Mouse (Mus musculus): ENCODE data around the gene Ola1. TPM values are rescaled to one million over a fixed set of nuclear protein-coding genes. Genes with fewer than 3 reads are reported as not detected.
A peak's percentile ranks its signal among the peaks of the same experiment; 100 is the strongest.

Ola1 gene
- polyA plus RNA-seq, 1 experiment from 2014 or later = 112 TPM

- DNase-seq (ENCODE audit: extremely low spot score, low spot score) = peak; percentile 85
- Histone ChIP-seq H3K4me3 (peak overlapping the region; percentile 73), H3K9me3 (no peaks in the 10 kb centered on the region), H3K4me1 (peaks cover 27% of the 10 kb centered on the region), H3K36me3 (replicated peaks) (peaks cover 34% of the 10 kb centered on the region), H3K27me3 (ENCODE audit: poor library complexity, severe bottlenecking) (peaks cover 10% of the 10 kb centered on the region; the same call in 1 of the 2 replicates), H3K27ac (peak overlapping the region; percentile 89)
- WGBS = under 1% methylated on average over 67 of the region's 68 CpGs
Measured at GRCm38 (mm10) chr2:73213871-73214659, 4.7 kb downstream of the Ola1 start.

- no peak for DNase-seq (ENCODE audit: extremely low spot score, low spot score)
- H3K4me3 ChIP-seq = peak overlapping the region; percentile 73
- H3K27me3 ChIP-seq (ENCODE audit: poor library complexity, severe bottlenecking) = peaks cover 10% of the 10 kb centered on the region; the same call in 1 of the 2 replicates
- peak overlapping the region; percentile 89 for H3K27ac ChIP-seq
- no peaks in the 10 kb centered on the region for H3K9me3 ChIP-seq
- peaks cover 39% of the 10 kb centered on the region for H3K36me3 ChIP-seq (replicated peaks)
- WGBS = 18% methylated on average over 7 of the region's 7 CpGs
- peaks cover 27% of the 10 kb centered on the region for H3K4me1 ChIP-seq
Measured at GRCm38 (mm10) chr2:73213539-73213870, 5.2 kb downstream of the Ola1 start.

GRCm38 (mm10) chr2:73204328-73204727 lies 14.4 kb downstream of the Ola1 start:
- WGBS = 93% methylated on average over 6 of the region's 6 CpGs
- Histone ChIP-seq H3K4me1 (no peaks in the 10 kb centered on the region), H3K27me3 (ENCODE audit: poor library complexity, severe bottlenecking) (no peaks in the 10 kb centered on the region), H3K4me3 (no peak overlapping the region), H3K27ac (no peak overlapping the region), H3K9me3 (no peaks in the 10 kb centered on the region), H3K36me3 (replicated peaks) (peaks cover 61% of the 10 kb centered on the region)
- no peak for DNase-seq (ENCODE audit: extremely low spot score, low spot score)

GRCm38 (mm10) chr2:73188488-73188887 lies 30.2 kb downstream of the Ola1 start:
- Histone ChIP-seq H3K4me1 (no peaks in the 10 kb centered on the region), H3K4me3 (no peak overlapping the region), H3K27ac (no peak overlapping the region), H3K9me3 (no peaks in the 10 kb centered on the region), H3K27me3 (ENCODE audit: poor library complexity, severe bottlenecking) (no peaks in the 10 kb centered on the region), H3K36me3 (replicated peaks) (0 out of 2 replicates have a peak, but pooled peaks cover 4% of the 10 kb centered on the region)
- DNase-seq (ENCODE audit: extremely low spot score, low spot score) = no peak
- WGBS = 92% methylated on average over 2 of the region's 2 CpGs

GRCm38 (mm10) chr2:73185185-73185584 lies 33.5 kb downstream of the Ola1 start:
- no peaks in the 10 kb centered on the region for H3K27me3 ChIP-seq (ENCODE audit: poor library complexity, severe bottlenecking)
- 79% methylated on average over 3 of the region's 3 CpGs for WGBS
- no peak for DNase-seq (ENCODE audit: extremely low spot score, low spot score)
- no peak overlapping the region for H3K4me3 ChIP-seq
- H3K36me3 ChIP-seq (replicated peaks) = no peaks in the 10 kb centered on the region
- H3K27ac ChIP-seq = no peak overlapping the region
- peaks cover 2% of the 10 kb centered on the region for H3K4me1 ChIP-seq
- no peaks in the 10 kb centered on the region for H3K9me3 ChIP-seq

GRCm38 (mm10) chr2:73169496-73169895 lies 49.2 kb downstream of the Ola1 start:
- H3K27me3 ChIP-seq (ENCODE audit: poor library complexity, severe bottlenecking) = no peaks in the 10 kb centered on the region
- DNase-seq (ENCODE audit: extremely low spot score, low spot score) = no peak
- H3K9me3 ChIP-seq = no peaks in the 10 kb centered on the region
- peaks cover 12% of the 10 kb centered on the region for H3K4me1 ChIP-seq
- no peak overlapping the region for H3K27ac ChIP-seq
- H3K36me3 ChIP-seq (replicated peaks) = no peaks in the 10 kb centered on the region
- H3K4me3 ChIP-seq = no peak overlapping the region
- WGBS = 83% methylated on average over 5 of the region's 5 CpGs

- Histone ChIP-seq H3K4me3 (no peak overlapping the region), H3K27me3 (ENCODE audit: poor library complexity, severe bottlenecking) (no peaks in the 10 kb centered on the region), H3K27ac (no peak overlapping the region), H3K4me1 (peaks cover 12% of the 10 kb centered on the region), H3K9me3 (no peaks in the 10 kb centered on the region), H3K36me3 (replicated peaks) (no peaks in the 10 kb centered on the region)
- no peak for DNase-seq (ENCODE audit: extremely low spot score, low spot score)
Measured at GRCm38 (mm10) chr2:73167126-73167525, 51.6 kb downstream of the Ola1 start.

- Histone ChIP-seq H3K4me3 (no peak overlapping the region), H3K27me3 (ENCODE audit: poor library complexity, severe bottlenecking) (no peaks in the 10 kb centered on the region), H3K27ac (no peak overlapping the region), H3K9me3 (no peaks in the 10 kb centered on the region), H3K4me1 (peaks cover 3% of the 10 kb centered on the region; the same call in 1 of the 2 replicates), H3K36me3 (replicated peaks) (no peaks in the 10 kb centered on the region)
- no peak for DNase-seq (ENCODE audit: extremely low spot score, low spot score)
- WGBS = 85% methylated on average over 1 of the region's 1 CpGs
Measured at GRCm38 (mm10) chr2:73164666-73165065, 54.1 kb downstream of the Ola1 start.

- DNase-seq (ENCODE audit: extremely low spot score, low spot score) = no peak
- no peaks in the 10 kb centered on the region for H3K9me3 ChIP-seq
- WGBS = 82% methylated on average over 2 of the region's 2 CpGs
Measured at GRCm38 (mm10) chr2:73160772-73161171, 58.0 kb downstream of the Ola1 start.

GRCm38 (mm10) chr2:73157202-73157601 lies 61.5 kb downstream of the Ola1 start:
- 91% methylated on average over 3 of the region's 3 CpGs for WGBS
- H3K36me3 ChIP-seq (replicated peaks) = peaks cover 42% of the 10 kb centered on the region
- DNase-seq (ENCODE audit: extremely low spot score, low spot score) = no peak

More at GRCm38 (mm10) chr2:73160772-73161171, 58.0 kb downstream of the Ola1 start:
- Histone ChIP-seq H3K27me3 (ENCODE audit: poor library complexity, severe bottlenecking) (no peaks in the 10 kb centered on the region), H3K4me1 (peaks cover 6% of the 10 kb centered on the region), H3K4me3 (no peak overlapping the region), H3K36me3 (replicated peaks) (peaks cover 11% of the 10 kb centered on the region), H3K27ac (no peak overlapping the region)

GRCm38 (mm10) chr2:73150526-73150925 lies 68.2 kb downstream of the Ola1 start:
- H3K4me3 ChIP-seq = no peak overlapping the region
- H3K9me3 ChIP-seq = no peaks in the 10 kb centered on the region
- H3K4me1 ChIP-seq = 0 out of 2 replicates have a peak, but pooled peaks cover 11% of the 10 kb centered on the region
- no peak for DNase-seq (ENCODE audit: extremely low spot score, low spot score)
- WGBS = 98% methylated on average over 3 of the region's 3 CpGs
- H3K36me3 ChIP-seq (replicated peaks) = peaks cover 32% of the 10 kb centered on the region
- no peak overlapping the region for H3K27ac ChIP-seq
- peaks cover 8% of the 10 kb centered on the region; the same call in 1 of the 2 replicates for H3K27me3 ChIP-seq (ENCODE audit: poor library complexity, severe bottlenecking)

More at GRCm38 (mm10) chr2:73157202-73157601, 61.5 kb downstream of the Ola1 start:
- peaks cover 6% of the 10 kb centered on the region for H3K4me1 ChIP-seq
- no peak overlapping the region for H3K27ac ChIP-seq
- H3K9me3 ChIP-seq = no peaks in the 10 kb centered on the region
- no peaks in the 10 kb centered on the region for H3K27me3 ChIP-seq (ENCODE audit: poor library complexity, severe bottlenecking)
- no peak overlapping the region for H3K4me3 ChIP-seq

GRCm38 (mm10) chr2:73146111-73146510 lies 72.6 kb downstream of the Ola1 start:
- H3K4me1 ChIP-seq = peaks cover 38% of the 10 kb centered on the region
- H3K9me3 ChIP-seq = no peaks in the 10 kb centered on the region
- peaks cover 3% of the 10 kb centered on the region for H3K36me3 ChIP-seq (replicated peaks)
- no peak overlapping the region for H3K4me3 ChIP-seq
- DNase-seq (ENCODE audit: extremely low spot score, low spot score) = no peak
- H3K27ac ChIP-seq = no peak overlapping the region
- WGBS = 78% methylated on average over 2 of the region's 2 CpGs
- H3K27me3 ChIP-seq (ENCODE audit: poor library complexity, severe bottlenecking) = peaks cover 37% of the 10 kb centered on the region

GRCm38 (mm10) chr2:73143732-73144131 lies 75.0 kb downstream of the Ola1 start:
- 34% methylated on average over 2 of the region's 2 CpGs for WGBS
- Histone ChIP-seq H3K36me3 (replicated peaks) (peaks cover 7% of the 10 kb centered on the region), H3K4me3 (no peak overlapping the region), H3K27me3 (ENCODE audit: poor library complexity, severe bottlenecking) (peaks cover 57% of the 10 kb centered on the region), H3K4me1 (peaks cover 38% of the 10 kb centered on the region), H3K9me3 (no peaks in the 10 kb centered on the region), H3K27ac (no peak overlapping the region)
- no peak for DNase-seq (ENCODE audit: extremely low spot score, low spot score)

Measured in forebrain, embryonic 10.5 days (tissue).